In genomic region chr5:129778996-129779716, GRCm38 (mm10) we compare ENCODE assay signal across 8 mouse cellular contexts. TPM values are rescaled to one million over a fixed set of nuclear protein-coding genes. Genes with fewer than 3 reads are reported as not detected.
DNase-seq lines count a peak whose midpoint lies in the region; ATAC-seq lines count a peak whose summit lies in the region.

No protein-coding gene starts in this region.

- H3K4me2 ChIP-seq in hindbrain, embryonic 13.5 days = peak overlapping the region; percentile 84

- H3K4me1 ChIP-seq in hindbrain, embryonic 13.5 days (replicated peaks) = peaks cover 14% of the 10 kb centered on the region

- H3K27ac ChIP-seq in hindbrain, embryonic 13.5 days = no peak overlapping the region

- H3K9me3 ChIP-seq in hindbrain, embryonic 13.5 days = no peaks in the 10 kb centered on the region

- peak; percentile 91 for ATAC-seq in hindbrain, embryonic 13.5 days (ENCODE audit: low FRiP score)

- 3% methylated on average over 32 of the region's 32 CpGs for WGBS in hindbrain, embryonic 13.5 days

- peak; percentile 93 for DNase-seq in R1 (ENCODE audit: low read depth, low spot score)
- peak; percentile 86 for DNase-seq in cerebellum, postnatal 14 days
- DNase-seq in frontal cortex, postnatal 14 days (ENCODE audit: low spot score in 2 of 2) = peak; percentile 51 to 71
- DNase-seq in layer of hippocampus, postnatal 25 days (ENCODE audit: extremely low spot score in 1 of 2, low spot score in 1 of 2) = peak; percentile 69 to 71
- DNase-seq in lung, postnatal 14 days = peak; percentile 80
- peak; percentile 26 for DNase-seq in retina, adult 2 months (ENCODE audit: low read depth, low spot score)
- DNase-seq in thymus, postnatal 36 days = peak; percentile 69 to 73

- H3K27me3 ChIP-seq in hindbrain, embryonic 13.5 days = no peaks in the 10 kb centered on the region

- H3K4me3 ChIP-seq in hindbrain, embryonic 13.5 days = peak overlapping the region; percentile 52

- no peaks in the 10 kb centered on the region; the same call in 1 of the 2 replicates for H3K36me3 ChIP-seq in hindbrain, embryonic 13.5 days

- H3K9ac ChIP-seq in hindbrain, embryonic 13.5 days = peak overlapping the region; percentile 75

RNA-seq across cellular contexts. Expression of gene Psph, which starts 8.1 kb away (rescaled TPM):
- polyA plus RNA-seq in hindbrain, embryonic 13.5 days (2015; fragmentation: Nextera tagmentation; extraction: Ambion mirVana) = 34.3 and 38.5 TPM in 2 replicates
- total RNA-seq in layer of hippocampus, postnatal 25 days (2021) = 10 to 100 TPM; 26.8 to 32.5 TPM

RNA-seq across cellular contexts. Expression of gene Nipsnap2, which starts 54.3 kb away (rescaled TPM):
- 89.1 and 95.3 TPM in 2 replicates for polyA plus RNA-seq in hindbrain, embryonic 13.5 days (2015; fragmentation: Nextera tagmentation; extraction: Ambion mirVana)
- total RNA-seq in layer of hippocampus, postnatal 25 days (2021) = 10 to 100 TPM; 79.5 to 89.7 TPM

Comparison
In these comparisons a context has a peak if more than half of its experiments do, and no peak if none do; other contexts are left out.
1. DNase-seq: peak in every context shown above with its lines; median percentile 93 in R1; 86 in cerebellum, postnatal 14 days; 80 in lung, postnatal 14 days; 71 in thymus, postnatal 36 days; 70 in layer of hippocampus, postnatal 25 days; 61 in frontal cortex, postnatal 14 days; 26 in retina, adult 2 months.